Mouse (Mus musculus) forebrain, embryonic 14.5 days (tissue): ENCODE measurements at regions not wholly inside any gene's neighbourhood (a gene's known extent, or its start where the extent isn't known, plus 50 kb on each side); places are given as distances from the start of the nearest gene placed in this dataset.

Source experiments
- ATAC-seq: fragments of 200-750 bp; cut with Nextera tagmentation; 2 replicates; pipeline ENCODE4 v1.8.0; 2017; ENCODE audit warnings: mild to moderate bottlenecking, moderate library complexity
- DNase-seq: peaks from one replicate; pipeline ENCODE4 v3.0.0-alpha.2; 2015; ENCODE audit warnings: low spot score
- H3K27ac ChIP-seq: fragments of 300-500 bp; sonication (generic); 2 replicates; pipeline ENCODE4 v1.5.1; 2014; ENCODE audit warnings: low read depth, mild to moderate bottlenecking, control low read depth, low read length, moderate library complexity
- H3K27me3 ChIP-seq: fragments of 300-500 bp; sonication (generic); replicated peaks from 2 replicates; pipeline ENCODE4 v1.6.1; 2014; ENCODE audit warnings: low read length, control low read depth, mixed read lengths; ENCODE audit not compliant: control insufficient read depth, insufficient read depth
- H3K36me3 ChIP-seq: fragments of 300-500 bp; sonication (generic); 2 replicates; pipeline ENCODE4 v1.6.1; 2014; ENCODE audit warnings: low read length, control low read depth; ENCODE audit not compliant: control insufficient read depth, insufficient read depth
- H3K4me1 ChIP-seq: fragments of 300-500 bp; sonication (generic); 2 replicates; pipeline ENCODE4 v1.6.1; 2014; ENCODE audit warnings: antibody characterized with exemption, low read length, control low read depth; ENCODE audit not compliant: control insufficient read depth, insufficient read depth
- H3K4me2 ChIP-seq: fragments of 300-500 bp; sonication (generic); 2 replicates; pipeline ENCODE4 v1.6.1; 2014; ENCODE audit warnings: mild to moderate bottlenecking, control low read depth, low read length
- H3K4me3 ChIP-seq: fragments of 300-500 bp; sonication (generic); 2 replicates; pipeline ENCODE4 v1.5.1; 2014; ENCODE audit warnings: low read depth, low read length, control low read depth
- H3K9ac ChIP-seq: fragments of 300-500 bp; sonication (generic); 2 replicates; pipeline ENCODE4 v1.6.1; 2014; ENCODE audit warnings: mild to moderate bottlenecking, low read length, control low read depth, moderate library complexity
- H3K9me3 ChIP-seq: fragments of 300-500 bp; sonication (generic); replicated peaks from 2 replicates; pipeline ENCODE4 v1.6.1; 2016; ENCODE audit warnings: low read length, control low read depth, mixed read lengths; ENCODE audit not compliant: control insufficient read depth
- WGBS: fragments of 180-500 bp; shearing (Covaris S2); extraction: QIAGEN DNeasy Blood & Tissue Kit; methylation state at CpG from one replicate; pipeline ENCODE4 v1.1.7; 2014; 5-methylcytosine and 5-hydroxymethylcytosine counted together

DNA sequence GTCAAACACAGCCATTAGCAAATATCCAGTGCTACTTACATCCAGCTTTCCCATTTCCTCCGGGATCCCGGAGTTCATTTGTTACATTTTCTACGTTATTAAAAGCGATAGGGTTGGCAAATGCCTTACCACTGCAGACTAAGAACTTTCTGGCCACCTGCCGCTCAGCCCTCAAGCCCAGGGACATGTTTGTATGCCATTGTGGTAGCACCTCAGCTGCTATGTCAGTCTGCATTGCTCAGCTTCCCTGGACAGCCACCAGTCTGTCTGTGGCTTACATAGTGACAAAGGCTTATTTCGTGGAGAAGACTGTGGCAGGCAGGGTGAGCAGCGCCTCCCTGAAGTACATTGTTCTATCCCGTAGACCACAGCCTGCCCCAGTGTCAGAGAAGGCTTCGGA lies 127.5 kb downstream of the Fam173b start:
- no peak overlapping the region for H3K4me3 ChIP-seq
- H3K36me3 ChIP-seq = no peaks in the 10 kb centered on the region
- 82% methylated on average over 9 of the region's 9 CpGs for WGBS
- DNase-seq = no peak
- H3K27ac ChIP-seq = no peak overlapping the region
- H3K9me3 ChIP-seq = peaks cover 3% of the 10 kb centered on the region; the same call in 1 of the 2 replicates
- H3K9ac ChIP-seq = no peak overlapping the region
- no peak for ATAC-seq
- no peak overlapping the region for H3K4me2 ChIP-seq
- H3K4me1 ChIP-seq = no peaks in the 10 kb centered on the region
- no peaks in the 10 kb centered on the region for H3K27me3 ChIP-seq

- DNase-seq = no peak
- no peak for ATAC-seq
Observed at GRCm38 (mm10) chr15:31741686-31742085, 140.0 kb downstream of the Fam173b start.

DNA sequence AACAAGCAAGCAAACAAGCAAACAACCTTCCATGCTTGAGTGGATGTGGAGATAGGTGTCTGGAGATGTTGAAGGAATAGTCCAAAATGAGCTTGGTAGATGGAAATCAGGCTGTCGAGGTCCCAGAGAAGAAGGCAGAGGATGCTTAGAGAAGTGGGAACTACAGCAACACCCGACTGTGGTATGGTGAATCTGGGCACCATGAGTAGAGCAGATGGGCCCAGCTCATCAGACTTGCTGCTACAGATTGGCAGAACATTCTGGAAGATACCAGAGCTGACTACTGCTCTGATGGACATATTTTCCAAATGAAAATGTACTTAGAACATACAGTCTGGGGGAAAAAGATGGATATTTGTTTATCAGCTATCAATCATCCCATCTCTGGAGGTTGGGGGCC lies 142.9 kb downstream of the Fam173b start:
- WGBS = 89% methylated on average over 2 of the region's 2 CpGs
- DNase-seq = no peak
- H3K36me3 ChIP-seq = no peaks in the 10 kb centered on the region
- H3K27me3 ChIP-seq = no peaks in the 10 kb centered on the region
- no peak for ATAC-seq
- H3K4me1 ChIP-seq = no peaks in the 10 kb centered on the region
- H3K4me3 ChIP-seq = no peak overlapping the region
- no peak overlapping the region for H3K4me2 ChIP-seq
- no peak overlapping the region for H3K27ac ChIP-seq
- H3K9me3 ChIP-seq = no peaks in the 10 kb centered on the region
- no peak overlapping the region for H3K9ac ChIP-seq

More at GRCm38 (mm10) chr15:31741686-31742085, 140.0 kb downstream of the Fam173b start:
- Histone ChIP-seq H3K36me3 (no peaks in the 10 kb centered on the region), H3K27ac (no peak overlapping the region), H3K4me3 (no peak overlapping the region), H3K9ac (no peak overlapping the region), H3K4me2 (no peak overlapping the region), H3K27me3 (no peaks in the 10 kb centered on the region), H3K4me1 (no peaks in the 10 kb centered on the region), H3K9me3 (no peaks in the 10 kb centered on the region)
- WGBS = 89% methylated on average over 4 of the region's 4 CpGs

DNA sequence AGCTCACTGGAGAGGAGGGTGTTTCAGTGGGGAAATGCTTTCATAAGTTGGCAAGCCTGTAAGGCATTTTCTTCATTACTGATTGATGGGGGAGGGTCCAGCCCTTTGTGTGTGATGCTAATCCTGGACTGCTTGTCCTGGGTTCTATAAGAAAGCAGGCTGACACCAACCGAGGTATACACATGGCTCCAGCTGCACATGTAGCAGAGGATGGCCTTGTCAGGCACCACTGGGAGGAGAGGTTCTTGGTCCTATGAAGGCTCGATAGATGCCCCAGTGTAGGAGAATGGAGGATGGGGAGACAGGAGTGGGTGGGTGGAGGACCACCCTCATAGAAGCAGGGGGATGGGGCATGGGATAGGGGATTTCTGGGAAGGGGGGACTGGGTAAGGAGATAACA lies 151.0 kb downstream of the Fam173b start:
- Histone ChIP-seq H3K4me3 (no peak overlapping the region), H3K4me1 (peaks cover 10% of the 10 kb centered on the region), H3K27ac (no peak overlapping the region), H3K4me2 (no peak overlapping the region), H3K27me3 (no peaks in the 10 kb centered on the region), H3K9me3 (no peaks in the 10 kb centered on the region), H3K36me3 (no peaks in the 10 kb centered on the region), H3K9ac (no peak overlapping the region)
- DNase-seq = no peak
- WGBS = 2% methylated on average over 2 of the region's 2 CpGs
- no peak for ATAC-seq

DNA sequence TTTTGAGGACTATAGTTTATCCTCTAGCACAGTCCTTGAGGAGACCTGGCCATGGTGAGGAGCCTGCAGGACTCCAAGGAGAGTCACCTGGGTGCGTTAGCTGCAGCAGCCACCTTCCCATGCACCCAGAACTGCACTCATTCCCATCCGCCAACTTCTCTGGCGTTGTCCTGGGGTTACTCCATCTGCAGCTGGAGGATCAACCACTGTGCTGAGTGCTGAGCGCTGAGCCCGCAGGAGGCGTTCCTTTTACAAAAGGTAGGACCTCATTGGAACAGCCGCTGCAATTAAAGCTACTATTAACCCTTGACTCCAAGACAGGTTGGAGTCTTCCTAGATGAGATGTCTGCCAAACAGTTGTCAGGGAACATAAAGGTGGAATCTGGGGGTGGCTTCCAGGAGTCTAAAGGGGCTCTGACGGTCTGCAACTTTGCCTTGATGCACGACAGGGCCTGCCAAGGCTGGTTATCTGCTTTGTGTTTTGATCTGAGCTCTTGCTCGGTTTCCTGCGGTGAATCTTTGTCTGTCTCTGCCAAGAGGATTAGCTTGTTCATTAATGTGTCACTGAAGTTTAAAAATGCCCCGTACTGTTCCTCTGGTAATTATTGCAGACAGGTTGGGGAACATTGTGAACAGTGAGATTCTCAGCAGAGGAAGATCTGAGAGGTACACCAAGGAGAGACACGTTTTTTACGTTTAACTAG lies 152.1 kb downstream of the Fam173b start:
- no peak overlapping the region for H3K27ac ChIP-seq
- ATAC-seq (peak; percentile 42), DNase-seq (peak; percentile 59)
- H3K4me3 ChIP-seq = no peak overlapping the region
- 7% methylated on average over 14 of the region's 14 CpGs for WGBS
- no peaks in the 10 kb centered on the region for H3K36me3 ChIP-seq
- no peak overlapping the region for H3K9ac ChIP-seq
- H3K9me3 ChIP-seq = no peaks in the 10 kb centered on the region
- H3K4me1 ChIP-seq = peaks cover 10% of the 10 kb centered on the region
- no peak overlapping the region for H3K4me2 ChIP-seq
- no peaks in the 10 kb centered on the region for H3K27me3 ChIP-seq

DNA sequence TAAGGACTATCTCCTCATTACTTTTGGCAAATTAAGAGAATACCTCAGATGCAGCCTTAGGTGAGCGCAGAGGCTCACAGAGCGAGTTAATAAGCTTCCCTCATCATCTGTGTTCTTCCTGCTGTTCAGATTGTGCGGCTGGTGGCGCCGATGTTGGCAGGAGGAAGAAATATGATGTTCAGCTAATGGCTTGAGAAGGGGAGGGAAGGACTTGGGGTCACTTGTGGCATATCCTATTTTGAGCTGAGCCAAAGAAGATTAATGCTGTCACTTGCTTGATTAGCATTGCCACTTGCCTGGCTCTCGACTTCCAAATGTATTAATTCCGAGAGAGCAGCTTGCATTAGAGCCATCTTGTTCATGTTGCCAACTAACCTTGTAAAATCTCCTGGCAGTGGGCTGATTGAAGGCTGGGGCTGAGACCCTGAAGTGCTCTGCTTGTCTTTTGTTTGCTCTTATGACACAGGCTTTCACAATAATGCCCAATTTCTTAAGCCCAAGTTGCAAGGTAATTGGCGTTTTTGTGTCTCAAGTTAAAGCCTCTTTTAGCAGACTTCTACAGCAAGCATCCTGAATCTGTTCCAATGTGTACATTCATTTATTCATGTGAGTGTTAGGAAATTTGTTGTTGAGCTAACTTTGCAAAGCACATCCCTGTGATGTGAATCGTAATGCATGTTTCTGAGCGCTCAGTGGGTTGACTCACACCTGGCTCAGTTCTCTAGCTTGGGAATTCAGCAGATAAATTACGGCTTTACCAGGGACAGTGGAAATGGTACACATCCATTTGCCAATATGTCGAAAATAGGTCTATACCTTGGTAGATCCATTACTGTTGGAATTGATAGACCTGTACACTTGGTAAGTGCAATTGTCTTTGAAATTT lies 167.6 kb downstream of the Fam173b start:
- H3K4me2 ChIP-seq = no peak overlapping the region
- ATAC-seq = peak; percentile 83
- no peaks in the 10 kb centered on the region for H3K36me3 ChIP-seq
- no peaks in the 10 kb centered on the region for H3K27me3 ChIP-seq
- no peak overlapping the region for H3K4me3 ChIP-seq
- peak; percentile 76 for DNase-seq
- 38% methylated on average over 12 of the region's 12 CpGs for WGBS
- H3K9me3 ChIP-seq = peaks cover 4% of the 10 kb centered on the region; the same call in 1 of the 2 replicates
- no peak overlapping the region for H3K9ac ChIP-seq
- no peaks in the 10 kb centered on the region; the same call in 1 of the 2 replicates for H3K4me1 ChIP-seq
- no peak overlapping the region for H3K27ac ChIP-seq

DNA sequence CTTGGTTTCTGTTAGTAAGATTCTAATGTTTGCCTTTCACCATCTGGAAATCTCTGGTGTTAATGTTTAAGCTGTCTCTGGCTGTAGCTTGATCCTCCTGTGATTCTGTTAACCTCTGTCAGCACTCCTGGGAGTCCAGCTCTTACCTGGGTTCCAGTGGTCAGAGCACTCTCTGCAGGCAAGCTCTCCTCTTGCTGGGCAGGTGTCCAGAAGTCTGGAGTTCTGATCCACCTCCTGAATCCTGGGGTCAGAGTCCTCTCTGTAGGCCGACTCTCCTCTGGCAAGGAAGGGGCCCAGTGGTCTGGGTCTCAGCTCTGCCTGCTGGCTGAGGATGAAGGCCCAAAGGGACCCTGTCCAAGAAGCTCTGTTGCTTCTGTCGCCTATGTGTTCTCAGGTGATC lies 181.4 kb downstream of the Fam173b start:
- Histone ChIP-seq H3K4me3 (no peak overlapping the region), H3K36me3 (no peaks in the 10 kb centered on the region), H3K9me3 (peaks cover 5% of the 10 kb centered on the region; the same call in 1 of the 2 replicates), H3K4me2 (no peak overlapping the region), H3K9ac (no peak overlapping the region), H3K4me1 (no peaks in the 10 kb centered on the region), H3K27ac (no peak overlapping the region), H3K27me3 (no peaks in the 10 kb centered on the region)
- no peak for DNase-seq
- 98% methylated on average over 2 of the region's 2 CpGs for WGBS
- no peak for ATAC-seq

DNA sequence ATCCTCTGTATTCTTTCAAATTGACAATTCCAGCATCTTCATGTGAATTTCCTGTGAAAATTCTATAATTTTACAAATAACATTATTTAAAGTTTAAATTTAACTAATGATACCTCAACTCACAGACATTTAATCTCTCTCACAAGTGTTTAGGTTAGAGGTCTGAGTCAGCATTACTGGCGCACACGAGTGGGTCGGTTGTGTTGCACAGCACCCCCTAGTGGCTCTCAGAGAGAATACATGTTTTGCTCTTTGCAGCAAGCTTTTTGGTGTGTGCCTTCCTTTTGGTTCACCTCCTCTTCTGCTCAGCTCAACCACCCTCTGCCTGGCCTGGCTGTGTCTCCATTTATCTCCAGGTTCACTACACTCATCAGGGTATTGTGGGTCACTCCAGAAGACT lies 183.4 kb downstream of the Fam173b start:
- no peak overlapping the region for H3K27ac ChIP-seq
- no peak overlapping the region for H3K4me2 ChIP-seq
- peaks cover 5% of the 10 kb centered on the region; the same call in 1 of the 2 replicates for H3K9me3 ChIP-seq
- no peaks in the 10 kb centered on the region for H3K27me3 ChIP-seq
- DNase-seq (no peak), ATAC-seq (no peak)
- no peak overlapping the region for H3K4me3 ChIP-seq
- H3K4me1 ChIP-seq = no peaks in the 10 kb centered on the region
- 82% methylated on average over 3 of the region's 3 CpGs for WGBS
- H3K9ac ChIP-seq = no peak overlapping the region
- no peaks in the 10 kb centered on the region for H3K36me3 ChIP-seq

GRCm38 (mm10) chr15:31798863-31799262 lies 197.2 kb downstream of the Fam173b start:
- Histone ChIP-seq H3K4me3 (no peak overlapping the region), H3K9ac (no peak overlapping the region), H3K27me3 (no peaks in the 10 kb centered on the region), H3K4me2 (no peak overlapping the region), H3K36me3 (no peaks in the 10 kb centered on the region), H3K27ac (no peak overlapping the region), H3K9me3 (no peaks in the 10 kb centered on the region), H3K4me1 (no peaks in the 10 kb centered on the region)
- WGBS = 66% methylated on average over 2 of the region's 2 CpGs
- DNase-seq (no peak), ATAC-seq (no peak)
